15 mouse cellular contexts compared by ENCODE assay signal in the genomic region with DNA sequence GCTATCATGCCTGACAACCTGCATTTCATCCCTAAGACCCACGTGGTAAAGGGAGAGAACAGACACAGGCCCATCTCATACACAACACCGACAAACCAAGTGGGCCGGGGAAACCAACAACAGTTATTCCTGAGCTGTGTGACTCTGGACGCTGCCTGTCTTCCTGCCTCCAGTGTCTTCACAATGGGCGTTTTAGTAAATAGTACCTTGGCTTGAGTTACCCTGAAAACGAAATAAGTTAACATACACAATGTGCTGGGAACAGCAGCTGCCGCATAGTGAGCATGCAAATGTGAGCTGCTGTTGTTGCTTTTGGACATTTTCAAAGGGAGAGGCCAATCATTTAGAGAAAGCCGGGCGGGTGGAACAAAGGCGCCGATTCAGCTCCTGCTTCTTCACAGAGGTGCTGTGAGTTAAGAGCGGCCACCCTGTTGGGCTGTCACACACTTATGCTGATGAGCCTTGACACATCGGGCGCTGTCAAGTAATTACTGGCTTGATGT. TPM values are rescaled to one million over a fixed set of nuclear protein-coding genes. Genes with fewer than 3 reads are reported as not detected.
DNase-seq lines count a peak whose midpoint lies in the region; ATAC-seq and TF ChIP-seq lines count a peak whose summit lies in the region.
"Had no signal": no experiment of that assay in that cellular context is flagged by ENCODE, and none has a peak within 500 bp of the region (broad histone marks: within the 10 kb centered on the region; RNA-seq: fewer than 3 reads in every experiment).

No protein-coding gene starts in this region.

- 73% methylated on average over 14 of the region's 14 CpGs for WGBS in liver, adult 2 months
- WGBS in liver, embryonic 12.5 days (ENCODE audit: insufficient replicate concordance) = 55% methylated on average over 14 of the region's 14 CpGs
- under 1% methylated on average over 14 of the region's 14 CpGs for WGBS in forebrain, embryonic 13.5 days
- 5% methylated on average over 14 of the region's 14 CpGs for WGBS in midbrain, embryonic 11.5 days

- ATAC-seq in liver, embryonic 12.5 days = no peak
- peak; percentile 90 for ATAC-seq in forebrain, embryonic 13.5 days
- peak; percentile 82 for ATAC-seq in midbrain, embryonic 11.5 days (ENCODE audit: low FRiP score)

- H3K4me3 ChIP-seq in liver, adult 2 months (ENCODE audit: insufficient read depth, low read depth, low read length) = no peak overlapping the region
- no peak overlapping the region for H3K4me3 ChIP-seq in liver, embryonic 12.5 days
- H3K4me3 ChIP-seq in forebrain, embryonic 13.5 days = peak overlapping the region; percentile 9; the same call in 1 of the 2 replicates
- H3K4me3 ChIP-seq in midbrain, embryonic 11.5 days (ENCODE audit: low read depth, low read length) = no peak overlapping the region
- H3K4me3 ChIP-seq: erythroblast, embryonic 14.5 days; limb, embryonic 10.5 days had no signal

- H3K4me2 ChIP-seq in liver, embryonic 12.5 days = no peak overlapping the region
- H3K4me2 ChIP-seq in forebrain, embryonic 13.5 days = peak overlapping the region; percentile 46
- H3K4me2 ChIP-seq in midbrain, embryonic 11.5 days = peak overlapping the region; percentile 36

- H3K27ac ChIP-seq in liver, adult 2 months (replicated peaks; ENCODE audit: insufficient read depth, low read depth, low read length) = peak overlapping the region; percentile 32; the same call in 1 of the 2 replicates
- no peak overlapping the region for H3K27ac ChIP-seq in liver, embryonic 12.5 days
- peak overlapping the region; percentile 75 for H3K27ac ChIP-seq in forebrain, embryonic 13.5 days
- H3K27ac ChIP-seq in midbrain, embryonic 11.5 days (ENCODE audit: low read depth, low read length) = peak overlapping the region; percentile 61
- H3K27ac ChIP-seq: limb, embryonic 10.5 days had no signal

- H3K36me3 ChIP-seq in liver, adult 2 months (ENCODE audit: control insufficient read depth, insufficient read depth, low read length) = peaks cover 62% of the 10 kb centered on the region
- H3K36me3 ChIP-seq in liver, embryonic 12.5 days = no peaks in the 10 kb centered on the region
- peaks cover 7% of the 10 kb centered on the region for H3K36me3 ChIP-seq in forebrain, embryonic 13.5 days (ENCODE audit: poor library complexity, severe bottlenecking)
- H3K36me3 ChIP-seq in midbrain, embryonic 11.5 days (ENCODE audit: control insufficient read depth, insufficient read depth, low read length) = no peaks in the 10 kb centered on the region
- H3K36me3 ChIP-seq: limb, embryonic 10.5 days had no signal

- no peak for TF ChIP-seq POLR2A in liver, adult 2 months (IDR thresholded peaks at IDR 0.05; ENCODE audit: extremely low read depth, insufficient read depth, low read length)

- peaks cover 47% of the 10 kb centered on the region for H3K4me1 ChIP-seq in liver, adult 2 months (ENCODE audit: control insufficient read depth, insufficient read depth, low read length)
- H3K4me1 ChIP-seq in liver, embryonic 12.5 days = no peaks in the 10 kb centered on the region
- peaks cover 16% of the 10 kb centered on the region for H3K4me1 ChIP-seq in forebrain, embryonic 13.5 days
- H3K4me1 ChIP-seq in midbrain, embryonic 11.5 days (ENCODE audit: control insufficient read depth, insufficient read depth, low read length) = peaks cover 12% of the 10 kb centered on the region

- TF ChIP-seq CTCF in liver, adult 2 months (IDR thresholded peaks at IDR 0.05; ENCODE audit: low read depth, low read length) = no peak

- no peak for DNase-seq in liver, adult 2 months (ENCODE audit: extremely low read depth, low read depth, low spot score)
- DNase-seq in midbrain, embryonic 11.5 days (ENCODE audit: low spot score, missing footprints) = peak; percentile 92
- peak; percentile 62 for DNase-seq in retina, postnatal 1 day
- DNase-seq in thymus, adult 18-20 months = no peak
- no peak for DNase-seq in frontal cortex, postnatal 10 days (ENCODE audit: low spot score in 2 of 2)
- no peak for DNase-seq in Muller cell, postnatal 12 days (ENCODE audit: inconsistent ontology term)
- DNase-seq: adrenal gland, adult 2 months; cerebellum, adult 18-20 months; kidney, postnatal 4 days; lung, postnatal 10 days; thymus, postnatal 4 days had no signal

- H3K27me3 ChIP-seq in liver, adult 2 months (ENCODE audit: control insufficient read depth, insufficient read depth, low read length) = no peaks in the 10 kb centered on the region
- no peaks in the 10 kb centered on the region for H3K27me3 ChIP-seq in liver, embryonic 12.5 days (replicated peaks)
- no peaks in the 10 kb centered on the region for H3K27me3 ChIP-seq in forebrain, embryonic 13.5 days
- H3K27me3 ChIP-seq in midbrain, embryonic 11.5 days (ENCODE audit: control insufficient read depth, insufficient read depth, low read length) = no peaks in the 10 kb centered on the region

- no peaks in the 10 kb centered on the region for H3K9me3 ChIP-seq in liver, embryonic 12.5 days (replicated peaks)
- no peaks in the 10 kb centered on the region for H3K9me3 ChIP-seq in forebrain, embryonic 13.5 days (replicated peaks)
- H3K9me3 ChIP-seq in midbrain, embryonic 11.5 days (ENCODE audit: control insufficient read depth, low read length) = no peaks in the 10 kb centered on the region; the same call in 1 of the 2 replicates
- H3K9me3 ChIP-seq: limb, embryonic 10.5 days had no signal

- peaks cover 30% of the 10 kb centered on the region; the same call in 1 of the 2 replicates for H3K79me2 ChIP-seq in liver, adult 2 months (ENCODE audit: control insufficient read depth, insufficient read depth, low read length)

- no peak overlapping the region for H3K9ac ChIP-seq in liver, adult 2 months (ENCODE audit: low read depth, low read length)
- no peak overlapping the region for H3K9ac ChIP-seq in liver, embryonic 12.5 days
- H3K9ac ChIP-seq in forebrain, embryonic 13.5 days = peak overlapping the region; percentile 51
- H3K9ac ChIP-seq in midbrain, embryonic 11.5 days (ENCODE audit: low read length) = peak overlapping the region; percentile 41

RNA-seq across cellular contexts. Expression of gene Fam214a, which starts 8.4 kb away (rescaled TPM):
- 67.5 and 116 TPM in 2 replicates for total RNA-seq in liver, adult 2 months (2014; rRNA removed)
- polyA plus RNA-seq in liver, adult 2 months (2012; rRNA removed) = 14.5 and 23.1 TPM in 2 replicates
- 1.8 and 2.6 TPM in 2 replicates for polyA plus RNA-seq in liver, embryonic 12.5 days (2016; fragmentation: Nextera tagmentation; extraction: Ambion mirVana)
- polyA plus RNA-seq in forebrain, embryonic 13.5 days (2015; fragmentation: Nextera tagmentation; extraction: Ambion mirVana) = 25.7 and 28.4 TPM in 2 replicates
- 17.6 and 18.9 TPM in 2 replicates for polyA plus RNA-seq in midbrain, embryonic 11.5 days (2014; fragmentation: Nextera tagmentation; extraction: Ambion mirVana)
- polyA plus RNA-seq: erythroblast, embryonic 14.5 days had no signal

Comparison
In these comparisons a context has a peak if more than half of its experiments do, and no peak if none do; other contexts are left out.
1. DNase-seq: peak in midbrain, embryonic 11.5 days (single experiment) and retina, postnatal 1 day (single experiment); none in liver, adult 2 months (single experiment), thymus, adult 18-20 months (0 of 2), frontal cortex, postnatal 10 days (0 of 2) and Muller cell, postnatal 12 days (single experiment).
2. H3K9ac ChIP-seq: peak in forebrain, embryonic 13.5 days (single experiment) and midbrain, embryonic 11.5 days (single experiment); none in liver, adult 2 months (single experiment) and liver, embryonic 12.5 days (single experiment).